Mouse (Mus musculus): ENCODE measurements around the gene Spats2l. TPM values are rescaled to one million over a fixed set of nuclear protein-coding genes. Genes with fewer than 3 reads are reported as not detected.

Spats2l gene
- total and polyA plus RNA-seq, 3 experiments = 3.0 to 6.6 (median 6.0) TPM

GRCm38 (mm10) chr1:57890259-57890902 lies 116.4 kb downstream of the Spats2l start:
- peak; percentile 17 for DNase-seq

- DNase-seq = no peak
Measured at GRCm38 (mm10) chr1:57890903-57891267, 116.9 kb downstream of the Spats2l start.

GRCm38 (mm10) chr1:57901494-57901893 lies 127.5 kb downstream of the Spats2l start:
- no peak for DNase-seq

- DNase-seq = no peak
Measured at GRCm38 (mm10) chr1:57903793-57904192, 129.8 kb downstream of the Spats2l start.

DNA sequence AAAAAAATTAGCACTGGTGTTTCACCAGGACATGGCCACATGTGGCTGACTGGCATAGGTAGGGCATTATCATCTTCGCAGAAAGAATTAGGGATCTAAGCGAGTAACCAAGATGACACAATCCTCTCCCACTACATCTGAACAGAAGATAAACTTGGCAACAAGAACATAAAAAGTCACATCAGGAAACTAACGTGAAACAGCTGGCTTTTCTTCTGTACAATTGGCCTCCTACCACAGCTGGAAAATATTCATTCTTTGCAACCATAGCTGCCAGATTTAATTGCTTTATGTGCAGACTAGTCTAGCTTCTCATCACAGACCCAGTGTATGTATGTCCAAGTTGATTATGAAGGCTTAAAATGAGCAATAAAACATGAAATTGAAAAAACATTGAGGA lies 131.9 kb downstream of the Spats2l start:
- DNase-seq = no peak

GRCm38 (mm10) chr1:57906312-57906711 lies 132.3 kb downstream of the Spats2l start:
- DNase-seq = no peak

- DNase-seq = no peak
Measured at GRCm38 (mm10) chr1:57911561-57911960, 137.6 kb downstream of the Spats2l start.

- no peak for DNase-seq
Measured at GRCm38 (mm10) chr1:57917342-57917741, 143.4 kb downstream of the Spats2l start.

- DNase-seq = no peak
Measured at GRCm38 (mm10) chr1:57918567-57918966, 144.6 kb downstream of the Spats2l start.

- DNase-seq = no peak
Measured at GRCm38 (mm10) chr1:57934287-57934686, 160.3 kb downstream of the Spats2l start.

- no peak for DNase-seq
Measured at GRCm38 (mm10) chr1:57940691-57941090, 166.7 kb downstream of the Spats2l start.

GRCm38 (mm10) chr1:57941095-57941494 lies 167.1 kb downstream of the Spats2l start:
- no peak for DNase-seq

GRCm38 (mm10) chr1:57941734-57942133 lies 167.8 kb downstream of the Spats2l start:
- no peak for DNase-seq

DNA sequence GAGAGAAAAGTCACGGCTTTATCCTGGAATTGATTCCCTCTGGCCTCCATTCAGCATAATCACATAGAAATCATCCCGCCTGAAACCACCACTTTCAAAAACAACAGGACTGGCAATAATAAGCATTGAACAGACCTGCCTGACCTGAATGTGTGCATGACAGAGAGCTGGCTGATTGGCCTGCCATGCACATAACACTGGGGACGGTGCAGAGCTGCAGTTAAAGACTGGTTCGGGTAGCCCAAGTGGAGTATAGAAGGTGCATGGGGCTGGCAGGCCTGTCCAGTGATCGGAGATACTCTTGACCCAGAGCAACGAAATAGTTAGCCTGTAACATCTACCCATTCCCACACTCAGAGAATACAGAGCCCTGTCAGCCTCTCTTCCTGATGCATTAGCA lies 168.3 kb downstream of the Spats2l start:
- no peak for DNase-seq

GRCm38 (mm10) chr1:57947552-57948347 lies 173.8 kb downstream of the Spats2l start:
- no peak for DNase-seq

DNA sequence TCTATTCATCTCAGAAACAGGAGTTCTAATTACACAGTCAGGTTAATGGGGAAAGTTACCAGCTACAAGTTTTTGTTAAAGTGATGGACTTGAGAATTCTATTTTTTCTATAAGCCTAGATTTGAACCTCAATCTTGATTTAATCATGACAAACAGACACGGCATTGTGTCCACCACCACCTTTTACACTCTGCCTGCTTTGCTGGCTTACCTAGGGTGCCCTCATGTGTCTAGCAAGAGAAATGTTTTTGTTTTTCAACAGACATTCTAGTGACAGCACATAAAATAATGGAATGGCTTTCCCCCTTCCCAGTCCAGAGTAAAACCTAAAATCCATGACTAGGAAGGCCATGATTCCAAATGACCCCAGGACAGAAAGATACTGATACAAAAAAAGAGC lies 175.2 kb downstream of the Spats2l start:
- DNase-seq = no peak

DNA sequence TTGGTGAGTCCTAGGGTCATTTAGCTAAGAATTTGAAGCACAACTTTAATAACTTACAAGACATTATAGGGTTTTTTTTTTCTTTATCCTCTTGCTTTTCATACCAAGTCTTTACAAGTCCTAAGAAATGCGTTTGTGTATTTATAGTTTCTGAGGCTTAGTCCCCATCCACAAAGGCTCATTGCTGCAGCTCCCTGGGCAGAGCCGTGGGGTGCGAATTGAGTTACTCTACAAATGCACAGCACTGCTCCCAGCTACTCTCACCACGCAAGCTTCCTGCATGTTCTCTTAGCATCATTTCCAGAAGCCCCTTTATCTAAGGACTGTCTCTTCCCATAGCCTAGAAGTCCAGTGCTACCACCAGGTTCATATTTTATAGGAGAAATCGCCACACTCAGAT lies 175.8 kb downstream of the Spats2l start:
- no peak for DNase-seq

- DNase-seq = no peak
Measured at GRCm38 (mm10) chr1:57952509-57952908, 178.5 kb downstream of the Spats2l start.

GRCm38 (mm10) chr1:57953586-57954375 lies 179.8 kb downstream of the Spats2l start:
- no peak for DNase-seq

GRCm38 (mm10) chr1:57954376-57954765 lies 180.4 kb downstream of the Spats2l start:
- no peak for DNase-seq

DNA sequence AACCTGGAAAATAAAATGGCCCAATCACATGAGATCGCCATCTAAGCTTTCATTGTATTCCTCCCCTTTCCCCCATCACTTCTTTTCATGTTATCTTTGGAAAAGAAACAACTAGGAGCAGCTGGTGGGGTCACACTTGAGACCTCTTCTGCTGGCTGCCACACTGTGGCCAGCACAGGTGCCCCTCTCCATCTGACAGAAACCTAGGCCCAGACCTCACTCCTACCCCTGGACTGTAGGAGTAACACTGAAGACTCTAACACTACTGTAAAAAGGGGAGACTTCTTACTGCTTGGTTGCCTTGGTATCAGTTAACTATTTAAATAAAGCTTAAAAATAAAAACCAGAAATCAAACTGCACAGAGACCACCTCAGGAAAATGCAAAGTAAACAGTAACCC lies 181.8 kb downstream of the Spats2l start:
- no peak for DNase-seq

- peak; percentile 97 for DNase-seq
Measured at GRCm38 (mm10) chr1:57969327-57970271, 195.6 kb downstream of the Spats2l start.
